Mouse (Mus musculus): ENCODE data around the gene Mchr1.

Gene Mchr1

DNA sequence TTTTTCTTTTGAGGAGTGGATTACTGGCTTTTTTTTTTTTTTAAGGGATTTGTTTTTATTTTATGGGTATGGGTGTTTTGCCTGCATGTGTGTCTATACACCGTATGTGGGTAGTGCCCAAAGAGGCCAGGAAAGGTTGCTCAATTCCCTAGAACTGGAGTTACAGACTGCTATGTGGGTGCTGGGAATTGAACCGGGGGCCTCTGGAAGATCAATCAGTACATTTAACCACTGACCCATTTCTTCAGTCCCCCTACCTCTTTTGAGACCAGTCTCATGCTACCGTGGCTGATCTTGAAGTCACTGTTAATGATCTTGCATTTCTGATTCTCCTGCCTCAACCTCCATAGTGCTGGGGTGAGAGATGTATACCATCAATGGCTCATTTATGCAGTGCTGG is 8.0 kb upstream of the Mchr1 start:
- no peak for DNase-seq (ENCODE audit: low read depth, low spot score)

DNA sequence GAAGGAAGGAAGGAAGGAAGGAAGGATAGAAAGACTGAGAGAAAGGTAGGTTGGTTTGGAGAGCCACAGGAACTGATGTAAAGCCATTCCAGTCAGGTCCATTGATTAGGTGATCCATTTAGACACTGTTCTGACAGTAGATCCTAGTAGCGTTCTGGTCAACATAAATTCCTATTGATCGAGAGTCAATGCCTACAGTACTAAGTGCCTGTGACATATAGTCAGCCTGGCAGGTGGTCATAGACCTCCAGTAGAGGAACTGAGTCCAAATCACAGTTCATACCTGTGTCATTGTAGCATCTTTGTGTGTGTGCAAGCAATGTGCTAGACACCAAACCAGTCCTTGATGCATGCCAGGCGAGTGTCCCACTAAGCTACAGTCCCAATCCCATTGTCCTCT is 7.0 kb upstream of the Mchr1 start:
- no peak for DNase-seq (ENCODE audit: low read depth, low spot score)

DNA sequence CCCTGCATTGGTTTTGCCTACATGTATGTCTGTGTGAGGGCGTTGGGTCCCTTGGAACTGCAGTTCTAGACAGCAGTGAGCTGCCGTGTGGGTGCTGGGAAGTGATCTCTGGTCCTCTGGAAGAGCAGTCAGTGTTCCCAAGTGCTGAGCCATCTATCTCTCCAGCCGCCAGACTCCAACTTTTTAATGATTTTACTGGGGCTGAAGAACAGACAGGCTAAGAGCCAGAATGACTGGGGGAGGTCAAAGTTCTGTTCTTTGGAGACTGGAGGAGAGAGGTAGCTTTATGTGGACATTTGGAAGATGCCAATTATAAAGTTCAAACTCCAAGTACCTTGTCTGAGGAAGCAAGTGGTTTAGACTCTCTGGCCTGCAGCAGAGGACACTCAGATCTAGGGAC is 5.5 kb upstream of the Mchr1 start:
- DNase-seq (ENCODE audit: low read depth, low spot score), result no peak

DNA sequence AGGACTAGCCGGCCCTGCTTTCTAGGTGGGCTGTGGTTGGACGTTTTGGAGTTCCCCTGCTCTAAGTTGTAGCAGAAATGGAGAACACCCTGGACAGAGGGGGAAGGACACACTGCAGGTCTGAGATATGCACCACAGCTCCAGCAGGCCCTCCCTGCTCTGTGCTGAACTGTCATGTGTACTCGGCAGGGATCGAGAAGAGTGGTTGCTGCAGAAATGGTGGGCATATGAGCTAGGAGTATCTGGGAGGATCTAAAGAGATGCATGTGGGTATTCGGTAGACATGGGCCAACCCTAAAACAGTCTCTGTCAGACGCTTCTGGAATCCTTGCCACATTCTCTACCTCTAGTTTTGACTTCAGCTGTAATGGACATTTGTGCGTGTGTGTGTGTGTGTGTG is 4.0 kb upstream of the Mchr1 start:
- no peak for DNase-seq (ENCODE audit: low read depth, low spot score)

DNA sequence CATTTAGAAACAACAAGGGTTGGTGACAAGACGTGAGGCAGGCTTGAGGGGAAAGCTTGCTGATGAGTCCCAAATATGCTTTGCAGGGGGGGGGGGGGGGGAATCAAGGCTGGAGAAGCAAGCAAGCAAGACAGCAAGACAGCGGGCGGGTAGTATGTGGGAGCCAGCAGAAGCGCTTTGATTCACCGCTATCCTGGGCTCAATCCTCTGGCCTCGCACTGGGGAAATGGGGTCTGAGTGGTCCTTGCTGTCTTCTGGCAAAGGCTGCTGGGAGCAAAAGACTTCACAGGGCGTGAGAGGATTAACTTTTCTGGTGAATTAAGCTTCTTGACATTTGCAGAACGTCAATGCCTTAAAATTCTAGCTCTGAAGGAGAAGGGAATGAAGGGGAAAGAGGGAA is 763 bp downstream of the Mchr1 start:
- no peak for DNase-seq (ENCODE audit: low read depth, low spot score)

DNA sequence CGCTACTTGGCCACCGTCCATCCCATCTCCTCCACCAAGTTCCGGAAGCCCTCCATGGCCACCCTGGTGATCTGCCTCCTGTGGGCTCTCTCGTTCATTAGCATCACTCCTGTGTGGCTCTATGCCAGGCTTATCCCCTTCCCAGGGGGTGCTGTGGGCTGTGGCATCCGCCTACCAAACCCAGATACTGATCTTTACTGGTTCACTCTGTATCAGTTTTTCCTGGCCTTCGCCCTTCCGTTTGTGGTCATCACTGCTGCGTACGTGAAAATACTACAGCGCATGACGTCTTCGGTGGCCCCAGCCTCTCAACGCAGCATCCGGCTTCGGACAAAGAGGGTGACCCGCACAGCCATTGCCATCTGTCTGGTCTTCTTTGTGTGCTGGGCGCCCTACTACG is 2.2 kb downstream of the Mchr1 start:
- DNase-seq (ENCODE audit: low read depth, low spot score), result no peak

DNA sequence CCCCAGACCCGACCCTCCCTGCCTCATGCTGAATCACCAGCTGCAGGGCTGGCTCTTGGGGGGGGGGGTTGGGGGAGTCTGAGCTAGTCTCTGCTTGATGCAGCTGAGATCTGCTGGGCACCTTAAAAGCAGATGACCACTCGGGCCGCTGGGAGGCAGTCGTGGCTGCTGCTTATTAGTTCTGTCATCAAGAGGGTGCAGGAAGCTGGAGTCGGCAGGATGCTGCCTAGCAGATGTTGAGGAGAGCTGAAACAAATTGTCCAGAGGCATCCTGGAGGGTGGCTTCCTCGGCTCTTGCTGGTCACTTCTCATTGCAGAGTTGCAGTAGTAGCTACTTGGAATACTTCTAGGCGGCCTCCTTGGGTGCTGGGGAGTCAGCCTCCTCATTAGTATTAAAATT is 4.0 kb downstream of the Mchr1 start:
- no peak for DNase-seq (ENCODE audit: low read depth, low spot score)

DNA sequence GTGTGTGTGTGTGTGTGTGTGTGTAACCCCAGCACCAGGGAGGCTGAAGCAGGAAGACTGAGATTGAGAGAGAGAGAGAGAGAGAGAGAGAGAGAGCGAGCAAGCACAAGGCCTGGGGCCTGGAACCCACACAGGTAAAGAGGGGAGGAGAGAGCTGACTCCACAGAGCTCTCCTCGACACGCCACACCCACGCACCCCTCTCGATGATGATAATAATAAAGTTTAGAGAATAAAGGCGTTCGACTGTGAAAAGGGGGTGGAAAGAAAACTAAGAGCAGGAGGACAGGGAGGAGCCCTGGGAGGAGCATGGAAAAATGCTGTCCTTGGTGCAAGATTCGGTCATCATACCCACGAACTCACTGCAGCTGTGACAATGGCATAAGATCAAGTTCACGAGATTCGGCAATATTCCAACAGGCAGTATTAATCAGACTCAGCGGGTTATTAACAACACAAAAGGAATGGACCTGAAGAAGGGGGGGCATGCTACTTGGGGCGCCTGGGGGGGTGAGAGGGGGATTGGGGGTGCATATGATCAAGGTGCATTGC is 4.6 kb downstream of the Mchr1 start:
- no peak for DNase-seq (ENCODE audit: low read depth, low spot score)

DNA sequence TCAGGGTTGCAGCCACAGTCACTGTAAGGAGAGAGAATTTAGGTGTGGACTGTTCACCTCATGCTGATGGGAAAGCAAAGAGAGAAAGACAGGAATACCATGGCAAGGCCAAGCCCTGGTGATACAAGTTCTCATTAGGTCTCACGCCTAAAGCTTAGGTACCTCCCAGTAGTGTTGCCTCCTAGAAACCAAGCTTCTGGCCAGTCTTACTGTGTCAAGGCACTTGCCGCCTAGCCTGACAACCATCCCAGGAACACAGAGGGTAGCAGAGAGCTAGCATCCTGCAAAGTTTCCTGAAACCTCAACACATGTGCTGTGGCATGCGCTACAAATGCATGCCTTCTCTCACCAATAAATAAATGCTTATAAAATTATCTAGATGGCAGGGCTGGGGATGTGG is 11.6 kb downstream of the Mchr1 start:
- no peak for DNase-seq (ENCODE audit: low read depth, low spot score)

DNA sequence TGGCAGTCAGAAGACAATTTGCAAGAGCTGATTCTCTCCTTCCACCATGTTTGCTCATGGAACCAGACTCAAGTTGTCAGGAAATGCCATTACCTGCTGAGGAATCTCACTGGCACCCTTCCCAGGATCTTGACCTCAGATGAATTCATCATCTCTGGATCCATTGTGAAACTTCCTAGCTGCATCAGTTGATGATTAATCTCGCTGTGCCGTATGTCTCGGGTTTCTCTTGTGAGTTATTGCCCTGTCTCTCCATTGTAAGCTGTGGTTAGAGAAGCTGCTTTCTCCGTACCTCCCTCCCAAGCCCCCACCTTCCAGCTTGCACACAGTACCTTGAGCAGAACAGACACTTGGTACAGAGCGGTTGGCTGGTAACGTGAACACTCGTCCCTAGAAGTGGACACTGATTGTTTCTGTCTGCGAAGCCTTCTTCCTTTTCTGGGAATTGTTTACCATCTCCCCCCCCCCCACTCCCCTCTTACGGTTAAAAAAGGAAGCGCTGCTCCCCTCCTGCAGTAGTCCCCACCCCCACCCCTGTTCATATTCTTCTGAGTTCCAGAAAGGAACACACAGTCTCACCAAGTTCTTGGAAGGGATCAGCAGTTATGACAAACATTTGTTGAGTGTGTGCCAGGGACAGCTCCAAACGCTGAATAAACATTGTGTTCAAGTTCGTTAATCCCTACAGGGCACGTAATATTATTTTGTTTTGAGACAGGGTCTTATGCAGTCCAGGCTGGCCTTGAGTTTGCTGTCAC is 12.5 kb downstream of the Mchr1 start:
- DNase-seq (ENCODE audit: low read depth, low spot score), result no peak

DNA sequence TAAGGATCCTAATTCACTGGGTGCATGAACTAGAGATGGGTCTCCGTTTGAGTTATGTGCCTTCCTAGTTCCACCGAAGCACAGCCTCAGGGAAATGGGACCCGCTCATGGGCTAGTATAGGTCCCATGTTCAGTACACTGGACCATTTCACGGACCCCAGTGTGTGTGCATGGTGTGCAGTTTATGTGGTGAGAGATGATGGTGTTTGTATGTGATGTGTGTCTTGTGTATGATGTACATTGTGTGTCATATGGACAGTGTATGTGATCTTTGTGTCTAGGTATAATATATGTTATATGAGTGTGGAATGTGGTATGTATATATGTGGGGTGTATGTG is 13.0 kb downstream of the Mchr1 start:
- DNase-seq (ENCODE audit: low read depth, low spot score), result no peak

DNA sequence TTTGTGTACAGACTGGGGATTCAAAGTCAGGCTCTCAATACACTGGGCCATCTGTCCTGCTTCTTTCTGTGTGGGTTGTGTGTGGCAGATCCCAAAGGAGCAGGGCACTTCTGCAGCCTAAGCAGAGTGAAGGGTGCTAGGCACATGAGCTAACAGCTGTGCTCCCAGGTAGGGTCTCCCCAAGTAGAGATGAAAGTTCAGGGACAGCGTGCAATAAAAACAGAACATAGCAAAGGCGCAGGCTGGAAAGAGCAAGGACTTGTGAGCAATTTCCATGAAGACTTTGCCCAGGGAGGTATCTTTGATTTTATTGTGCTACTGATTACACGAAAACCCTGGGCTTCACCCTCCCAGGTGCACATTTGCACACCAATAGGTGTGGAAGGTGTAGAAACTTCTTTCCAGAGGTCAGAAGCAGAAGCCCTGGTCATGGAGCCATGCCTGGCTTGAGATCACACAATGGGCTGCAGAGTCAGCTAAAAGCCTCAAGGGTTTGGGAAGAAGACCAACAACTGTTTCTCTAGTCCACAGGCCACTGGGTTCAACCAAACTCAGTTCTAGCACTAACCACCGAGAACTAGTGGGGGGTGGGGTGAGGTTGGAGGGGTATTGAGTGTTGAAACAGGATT is 13.8 kb downstream of the Mchr1 start:
- DNase-seq (ENCODE audit: low read depth, low spot score), result no peak

DNA sequence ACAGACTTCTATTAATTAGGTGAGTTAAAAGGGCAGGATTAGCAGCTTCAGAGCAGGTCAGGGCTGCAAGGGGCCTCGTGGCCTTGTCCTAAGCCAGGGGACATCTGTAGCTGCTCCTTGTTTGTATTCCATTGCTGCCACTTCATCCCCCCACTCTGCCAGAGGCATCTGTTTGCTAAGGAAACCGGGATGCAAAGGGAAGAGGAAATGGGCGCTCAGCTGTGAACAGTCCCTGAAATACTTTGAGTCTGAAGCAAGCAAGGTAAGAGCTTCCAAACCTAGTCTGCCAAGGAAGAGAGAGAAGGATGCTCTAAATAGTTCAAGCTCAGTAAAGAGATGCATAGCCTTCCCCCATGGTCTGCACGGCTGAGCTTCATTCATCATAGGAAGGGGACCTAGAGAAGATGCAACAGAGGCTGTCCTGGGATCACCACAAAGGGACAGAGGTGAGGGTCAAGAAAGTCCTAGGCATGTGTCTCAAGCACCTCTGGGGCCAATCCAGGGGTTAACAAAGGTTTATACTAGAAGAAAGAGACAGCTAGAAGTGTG is 17.4 kb downstream of the Mchr1 start:
- DNase-seq (ENCODE audit: low read depth, low spot score), result no peak

DNA sequence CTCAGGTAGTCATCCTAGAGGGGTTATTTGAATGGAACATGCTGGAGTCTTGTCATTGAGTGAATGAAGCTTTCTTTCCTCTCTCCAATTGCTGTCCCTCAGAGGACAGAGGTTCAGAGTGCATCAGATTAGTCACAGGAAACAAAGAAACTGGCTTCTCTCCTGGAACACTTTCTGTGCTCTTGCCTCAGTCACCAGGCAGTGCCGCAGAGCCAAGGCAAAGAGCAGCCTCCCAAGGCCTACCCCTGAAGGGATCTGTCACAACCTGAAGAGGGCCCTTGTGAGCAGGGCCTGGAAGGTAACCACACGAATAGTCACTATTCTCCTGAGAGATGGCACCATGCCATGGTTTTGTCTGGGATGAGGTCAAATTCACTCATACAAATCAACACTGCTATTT is 18.3 kb downstream of the Mchr1 start:
- DNase-seq (ENCODE audit: low read depth, low spot score), result peak; percentile 25

DNA sequence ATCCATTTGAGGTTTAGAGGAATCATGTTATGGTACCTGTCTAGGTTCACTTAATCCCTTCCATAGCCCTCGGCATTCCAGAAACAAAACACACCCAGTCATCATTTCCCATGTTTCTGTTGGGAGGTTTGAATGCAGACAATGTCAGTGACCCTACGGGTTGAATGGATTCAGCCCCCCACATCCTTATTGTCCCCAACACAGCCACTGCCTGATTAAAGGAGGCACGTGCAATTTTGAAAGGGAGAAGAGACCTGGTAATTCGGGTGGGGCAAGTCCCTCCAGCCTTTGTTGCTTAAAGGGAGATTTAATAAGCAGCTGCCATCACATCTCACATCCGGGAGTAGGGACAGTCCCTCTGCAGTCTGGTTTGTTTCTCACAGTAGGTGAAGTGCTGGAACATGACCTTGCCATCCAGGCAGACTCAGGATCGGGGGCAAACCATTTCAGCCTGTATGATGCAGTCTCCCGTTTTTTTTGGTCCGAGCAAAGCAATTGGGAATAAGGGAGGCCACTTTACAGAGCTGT is 18.9 kb downstream of the Mchr1 start:
- no peak for DNase-seq (ENCODE audit: low read depth, low spot score)

DNA sequence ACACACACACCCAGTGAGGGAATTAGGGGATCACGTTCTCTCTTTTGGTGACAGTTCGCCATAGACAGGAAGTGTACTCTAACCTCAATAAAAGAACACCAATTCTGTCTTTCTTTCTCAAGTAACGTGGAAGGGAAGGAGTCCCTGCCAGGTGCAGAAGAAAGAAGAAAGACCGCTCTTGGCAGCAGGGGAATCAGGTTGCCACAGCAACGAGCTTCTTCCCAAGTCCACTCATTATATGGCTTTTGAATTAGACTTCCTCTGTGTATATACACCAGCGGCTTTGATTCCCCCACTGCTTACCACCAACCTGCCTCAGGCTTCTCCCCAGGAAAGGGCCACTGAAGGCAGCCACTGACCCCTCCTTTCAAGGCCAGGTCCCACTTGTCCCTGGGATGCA is 19.8 kb downstream of the Mchr1 start:
- DNase-seq (ENCODE audit: low read depth, low spot score), result peak; percentile 51

DNA sequence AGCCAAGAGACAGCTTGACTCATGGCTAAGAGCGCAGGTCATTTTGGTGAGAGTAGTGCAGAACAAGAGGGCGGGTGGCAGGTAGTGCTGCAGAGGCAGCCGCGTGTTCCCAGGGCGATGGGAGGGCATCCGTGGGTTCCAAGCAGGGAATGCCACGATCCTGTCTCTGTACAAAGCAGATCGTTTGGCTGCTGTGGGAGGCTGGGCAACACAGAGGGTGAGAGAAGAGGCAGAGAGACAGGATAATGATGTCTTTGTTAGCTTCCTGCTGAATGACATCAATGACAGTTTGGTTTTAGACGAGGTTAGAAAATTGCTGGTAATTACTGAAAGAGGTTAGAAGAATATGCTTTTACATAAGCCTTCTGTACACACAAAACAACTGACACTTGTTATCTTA is 23.0 kb downstream of the Mchr1 start:
- DNase-seq (ENCODE audit: low read depth, low spot score), result no peak

DNA sequence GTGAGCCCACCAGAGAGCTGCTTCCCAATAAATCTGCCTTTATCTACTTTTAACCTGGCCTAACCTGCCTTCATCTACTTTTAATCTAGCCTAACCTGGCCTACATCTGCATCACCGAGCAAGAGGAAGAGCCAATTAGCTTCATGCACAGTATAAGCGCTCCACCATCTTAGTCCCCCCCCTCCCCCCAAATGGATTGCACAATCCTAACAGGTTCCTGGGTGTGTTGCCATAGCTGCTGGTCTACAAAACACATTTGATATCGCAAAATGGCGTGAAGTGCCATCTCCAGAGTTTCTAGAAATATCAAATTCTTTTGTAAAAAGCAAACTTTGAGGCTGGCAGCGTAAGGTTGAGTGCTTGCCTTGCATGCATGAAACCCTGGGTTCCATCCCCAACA is 24.0 kb downstream of the Mchr1 start:
- no peak for DNase-seq (ENCODE audit: low read depth, low spot score)

DNA sequence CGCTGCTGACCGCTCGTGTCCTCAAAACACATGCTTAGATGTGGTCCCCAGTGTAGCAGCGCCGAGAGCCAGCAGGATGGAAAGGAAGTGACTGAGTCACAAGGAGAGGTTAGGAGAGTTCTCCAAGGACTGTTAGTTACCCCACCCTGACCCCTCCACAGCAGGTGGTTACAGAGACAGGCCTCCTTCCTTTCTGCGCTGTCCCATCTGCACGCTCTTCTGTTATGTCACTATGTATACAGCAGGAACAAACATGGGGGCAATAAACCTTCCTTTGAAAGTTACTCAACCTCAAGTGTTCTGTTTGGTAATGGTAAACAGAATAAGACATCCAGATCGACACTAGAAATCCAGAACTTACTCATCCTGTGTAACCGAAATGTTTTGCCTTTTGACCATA is 24.9 kb downstream of the Mchr1 start:
- no peak for DNase-seq (ENCODE audit: low read depth, low spot score)

DNA sequence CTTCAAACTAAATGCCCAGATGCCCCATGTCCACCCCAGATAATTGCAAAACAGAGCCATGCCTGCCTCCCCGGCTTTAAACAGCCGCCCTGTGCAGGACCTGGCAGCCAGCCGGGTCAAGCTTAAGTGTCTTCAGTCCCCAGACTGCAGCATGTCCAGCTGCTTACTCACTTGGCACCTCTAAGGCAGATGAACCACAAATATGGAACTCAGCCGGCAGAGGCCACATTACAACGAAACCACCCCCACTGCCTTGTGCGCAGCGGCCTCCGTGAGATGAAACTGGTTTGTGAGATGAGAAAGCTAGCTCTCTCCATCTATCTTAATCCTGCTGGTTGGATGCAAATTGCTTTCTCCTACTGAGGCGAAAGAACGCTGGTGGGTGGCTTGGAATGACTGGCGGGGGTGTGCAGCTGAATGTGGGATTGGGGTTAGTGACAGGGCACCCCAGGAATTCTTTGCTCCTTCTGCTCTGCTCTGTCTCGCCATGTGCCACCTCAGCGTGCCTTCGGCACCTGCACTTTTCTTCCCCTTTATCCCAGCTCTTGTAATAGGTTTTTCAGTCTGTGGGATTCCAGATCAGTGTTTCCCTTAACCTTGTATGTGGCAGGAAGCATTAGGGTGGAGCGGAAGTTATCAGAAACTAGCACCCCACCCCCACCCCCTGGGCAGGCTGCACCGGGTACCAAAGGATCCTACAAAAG is 29.2 kb downstream of the Mchr1 start:
- DNase-seq (ENCODE audit: low read depth, low spot score), result no peak

DNA sequence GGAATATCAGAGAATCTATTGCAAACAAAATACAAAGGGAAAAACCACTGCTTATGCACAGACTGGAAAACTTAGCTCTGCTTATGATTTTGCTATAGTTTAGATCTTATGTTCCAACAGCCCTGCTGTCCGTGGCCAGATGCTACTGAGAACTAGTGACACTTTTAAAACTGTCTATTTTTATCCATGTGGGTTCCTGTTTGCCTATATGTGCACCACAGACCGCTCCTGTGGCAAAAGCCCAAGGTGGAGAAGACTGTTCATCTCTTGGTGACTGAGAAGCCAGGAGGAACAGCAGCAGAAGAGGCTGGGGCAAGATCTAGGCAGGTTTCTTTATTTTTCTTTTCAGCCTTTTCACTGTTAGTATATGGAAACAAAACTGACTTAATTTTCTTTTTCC is 32.1 kb downstream of the Mchr1 start:
- DNase-seq (ENCODE audit: low read depth, low spot score), result no peak

DNA sequence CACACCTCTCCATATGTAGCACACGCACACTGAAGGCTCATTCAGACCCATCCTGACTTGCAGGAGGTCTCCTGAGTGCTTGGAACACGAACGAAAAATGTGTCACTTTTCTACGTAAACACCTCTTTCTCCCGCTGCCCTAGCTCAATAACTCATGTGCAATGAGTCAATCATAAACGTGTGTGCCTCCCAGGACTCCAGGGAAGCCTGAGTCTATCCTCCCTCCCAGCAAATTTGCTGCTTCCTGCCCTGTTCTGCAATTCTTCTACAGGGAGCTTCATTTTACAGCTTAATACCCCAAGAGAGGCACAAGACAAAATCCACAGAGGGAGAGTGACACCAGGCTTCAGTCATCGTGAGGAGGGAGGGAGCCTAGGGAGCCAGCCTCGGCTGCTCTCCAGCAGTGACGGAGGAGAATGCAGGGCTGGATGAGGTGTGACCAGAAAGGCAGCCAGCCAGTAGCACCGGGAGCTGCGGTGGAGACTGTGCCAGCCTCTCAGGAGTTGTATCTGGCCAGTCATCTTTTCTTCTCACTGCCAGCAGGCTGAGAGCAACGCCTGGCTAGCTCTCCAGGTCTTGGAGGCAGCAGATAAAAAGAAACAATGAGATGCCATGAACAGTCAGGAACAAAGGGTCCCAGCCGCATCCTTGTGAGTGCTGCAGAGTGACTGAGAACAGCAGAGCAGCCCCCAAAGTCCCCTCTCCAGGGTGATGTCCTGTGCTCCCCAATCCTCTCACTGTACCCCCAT is 37.2 kb downstream of the Mchr1 start:
- no peak for DNase-seq (ENCODE audit: low read depth, low spot score)
